Mouse (Mus musculus) cortical plate, adult 2 months (tissue): ENCODE data around the gene Crkl. TPM values are rescaled to one million over a fixed set of nuclear protein-coding genes. Genes with fewer than 3 reads are reported as not detected.

ENCODE experiments used
- H3K27ac ChIP-seq: fragments of 200-500 bp; 2 replicates; pipeline ENCODE4 v1.5.1; 2012; ENCODE audit warnings: low read length, control low read depth, inconsistent platforms; ENCODE audit not compliant: insufficient read depth
- H3K4me1 ChIP-seq: fragments of 200-500 bp; 2 replicates; pipeline ENCODE4 v1.6.1; 2011; ENCODE audit warnings: low read length; ENCODE audit not compliant: control insufficient read depth, insufficient read depth
- H3K4me3 ChIP-seq: fragments of 200-500 bp; 2 replicates; pipeline ENCODE4 v1.5.1; 2011; ENCODE audit warnings: mild to moderate bottlenecking, low read length, control low read depth; ENCODE audit not compliant: insufficient read depth
- CTCF ChIP-seq: fragments of 200-500 bp; IDR thresholded peaks from 2 replicates; pipeline ENCODE4 v1.5.1; 2011; ENCODE audit warnings: mild to moderate bottlenecking, control low read depth, low read length; ENCODE audit not compliant: insufficient read depth; ENCODE audit errors: extremely low read depth
- POLR2A ChIP-seq: fragments of 200-500 bp; IDR thresholded peaks from 2 replicates; pipeline ENCODE4 v1.6.1; 2011; ENCODE audit warnings: mild to moderate bottlenecking, low read length, control low read depth; ENCODE audit not compliant: insufficient read depth; ENCODE audit errors: extremely low read depth
- polyA plus RNA-seq: library from polyadenylated mRNA; depleted of rRNA; stranded (reverse); fragments of >200 nt; gene quantifications from 2 replicates; pipeline ENCODE4 v1.2.3, GENCODE M21; 2012

Crkl gene
- polyA plus RNA-seq, 1 experiment = 22.8 TPM

DNA sequence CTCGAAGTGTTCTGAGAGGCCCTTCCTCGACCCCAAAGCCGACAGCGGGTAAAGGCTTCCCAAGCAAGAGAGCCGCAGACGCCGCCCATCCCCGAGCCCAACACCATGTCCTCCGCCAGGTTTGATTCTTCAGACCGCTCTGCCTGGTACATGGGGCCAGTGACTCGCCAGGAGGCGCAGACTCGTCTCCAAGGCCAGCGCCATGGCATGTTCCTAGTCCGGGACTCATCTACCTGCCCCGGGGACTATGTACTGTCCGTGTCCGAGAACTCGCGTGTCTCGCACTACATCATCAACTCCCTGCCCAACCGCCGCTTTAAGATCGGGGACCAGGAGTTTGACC, 557 bp downstream of the Crkl start:
- Histone ChIP-seq H3K4me1 (peaks cover 4% of the 10 kb centered on the region), H3K27ac (peak overlapping the region; percentile 55), H3K4me3 (peak overlapping the region; percentile 99)
- TF ChIP-seq POLR2A (no peak), CTCF (no peak)

DNA sequence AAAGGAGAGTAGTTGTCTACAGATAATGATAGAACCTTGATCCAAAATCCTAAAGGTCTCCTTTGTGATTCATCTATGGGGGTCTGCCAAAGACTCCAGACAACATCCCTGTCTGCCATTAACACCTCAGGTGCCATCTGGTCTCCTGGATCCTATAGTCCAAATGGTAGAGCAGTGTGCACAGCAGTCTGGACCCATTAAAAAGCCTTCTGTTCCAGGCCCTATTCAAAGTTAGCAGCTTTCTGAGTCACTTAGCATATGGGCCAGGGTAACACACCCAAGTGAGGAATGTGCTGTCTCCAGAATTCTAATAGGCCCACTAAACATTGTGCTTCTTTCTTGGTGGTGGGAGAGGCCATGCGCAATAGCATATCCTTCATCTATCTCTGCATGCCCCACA, 5.1 kb downstream of the Crkl start:
- H3K27ac ChIP-seq = no peak overlapping the region
- peaks cover 4% of the 10 kb centered on the region for H3K4me1 ChIP-seq
- TF ChIP-seq CTCF (no peak), POLR2A (no peak)
- no peak overlapping the region for H3K4me3 ChIP-seq

DNA sequence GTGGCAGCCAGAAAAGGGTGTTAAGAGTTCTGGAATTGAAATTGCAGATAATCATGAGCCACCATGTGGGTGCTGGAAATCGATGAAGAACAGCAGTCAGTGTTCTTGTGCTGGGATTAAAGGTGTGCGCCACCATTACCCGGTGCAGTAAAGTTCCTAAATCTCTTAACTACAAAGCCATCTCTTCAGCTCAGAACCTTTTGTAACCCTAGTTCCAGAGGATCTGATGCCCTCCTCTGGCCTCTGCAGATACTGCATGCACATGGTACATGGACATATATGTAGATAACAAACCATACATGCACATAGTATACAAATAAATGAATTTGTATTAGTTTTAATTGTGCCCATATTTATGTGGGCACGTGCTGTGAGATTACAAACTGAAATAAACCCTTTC, 8.5 kb downstream of the Crkl start:
- no peak overlapping the region for H3K4me3 ChIP-seq

DNA sequence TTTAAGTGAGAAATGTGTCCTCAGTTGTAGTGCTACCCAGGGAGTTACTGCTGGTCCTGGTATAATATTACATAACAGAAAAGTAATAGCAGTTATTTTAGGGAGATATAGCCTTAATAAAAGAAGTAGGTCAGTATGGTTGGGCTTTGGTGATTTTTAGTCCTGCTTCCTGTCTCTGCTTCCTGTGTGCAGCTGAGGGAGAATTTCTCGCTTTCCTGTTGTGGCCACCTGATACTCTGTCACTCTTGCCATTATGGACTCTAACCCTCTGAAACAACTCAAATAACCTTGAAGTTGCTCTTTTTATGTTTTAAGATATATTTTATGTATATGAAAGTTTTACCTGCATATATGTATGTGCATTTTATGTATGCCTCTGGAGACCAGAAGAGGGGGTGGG, 9.8 kb downstream of the Crkl start:
- Histone ChIP-seq H3K27ac (no peak overlapping the region), H3K4me3 (no peak overlapping the region), H3K4me1 (no peaks in the 10 kb centered on the region; the same call in 1 of the 2 replicates)
- no peak for TF ChIP-seq CTCF
- no peak for TF ChIP-seq POLR2A

More for the DNA sequence above, 8.5 kb downstream of the Crkl start:
- Histone ChIP-seq H3K4me1 (no peaks in the 10 kb centered on the region; the same call in 1 of the 2 replicates), H3K27ac (no peak overlapping the region)
- no peak for TF ChIP-seq POLR2A
- 0 out of 2 replicates have a peak, but pooled peaks have one; percentile 16 for TF ChIP-seq CTCF

DNA sequence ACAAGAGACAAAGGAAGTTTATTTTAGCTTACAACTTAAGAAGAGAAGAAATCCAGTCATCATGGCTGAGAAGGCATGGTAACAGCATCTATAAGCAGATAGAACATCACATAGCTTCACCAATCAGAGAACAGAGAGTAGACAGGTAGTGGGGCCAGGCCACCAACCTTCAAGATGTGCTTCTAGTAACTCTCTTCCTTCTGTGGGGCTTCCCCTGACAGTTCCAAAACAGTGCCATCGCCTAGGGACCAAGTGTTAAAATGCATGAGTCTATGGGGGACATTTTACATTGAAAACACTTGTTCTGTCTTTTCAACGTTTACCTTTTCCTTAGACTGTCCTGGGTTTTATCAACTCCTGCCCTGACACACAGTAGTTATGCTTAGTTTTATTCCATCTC, 11.4 kb downstream of the Crkl start:
- Histone ChIP-seq H3K4me3 (no peak overlapping the region), H3K27ac (no peak overlapping the region), H3K4me1 (peaks cover 2% of the 10 kb centered on the region; the same call in 1 of the 2 replicates)
- TF ChIP-seq POLR2A (no peak), CTCF (no peak)

DNA sequence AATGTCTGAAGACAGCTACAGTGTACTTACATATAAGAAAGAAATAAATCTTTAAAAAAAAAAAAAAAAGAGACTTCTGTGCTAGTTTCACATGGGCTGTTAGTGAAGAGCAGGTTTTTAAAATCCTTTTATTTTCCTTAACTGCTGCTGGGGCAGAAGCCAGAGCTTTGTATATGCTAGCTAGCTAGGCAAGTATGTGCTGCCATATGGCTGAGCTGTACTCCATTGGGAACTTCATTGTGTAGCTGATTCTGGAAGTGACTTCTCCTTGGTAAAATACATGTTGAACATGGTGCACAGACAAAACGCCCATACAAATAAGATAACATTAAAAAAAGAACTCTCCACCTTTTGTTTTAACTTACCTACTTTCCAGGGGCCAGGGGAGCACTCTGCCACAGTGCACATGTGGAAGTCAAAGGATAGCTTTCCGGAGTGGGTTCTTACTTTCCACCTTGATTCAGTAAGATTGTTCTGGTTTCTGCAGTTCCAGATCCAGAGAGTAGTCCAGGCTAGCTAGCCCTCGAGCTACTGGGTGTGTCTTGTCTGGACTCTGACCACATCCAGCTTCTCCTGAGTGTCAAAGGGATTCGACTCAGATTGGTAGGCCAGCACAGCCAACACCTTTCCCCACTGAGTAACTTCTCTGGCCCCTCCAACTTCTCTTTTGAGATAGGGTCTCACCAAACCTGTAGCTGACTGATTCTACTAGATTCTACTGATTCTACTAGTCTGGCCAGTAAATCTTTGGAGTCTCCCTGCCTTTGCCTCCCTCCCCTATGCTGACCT, 15.3 kb downstream of the Crkl start:
- no peak overlapping the region for H3K4me3 ChIP-seq
- peaks cover 4% of the 10 kb centered on the region for H3K4me1 ChIP-seq
- TF ChIP-seq CTCF (no peak), POLR2A (no peak)
- no peak overlapping the region for H3K27ac ChIP-seq

DNA sequence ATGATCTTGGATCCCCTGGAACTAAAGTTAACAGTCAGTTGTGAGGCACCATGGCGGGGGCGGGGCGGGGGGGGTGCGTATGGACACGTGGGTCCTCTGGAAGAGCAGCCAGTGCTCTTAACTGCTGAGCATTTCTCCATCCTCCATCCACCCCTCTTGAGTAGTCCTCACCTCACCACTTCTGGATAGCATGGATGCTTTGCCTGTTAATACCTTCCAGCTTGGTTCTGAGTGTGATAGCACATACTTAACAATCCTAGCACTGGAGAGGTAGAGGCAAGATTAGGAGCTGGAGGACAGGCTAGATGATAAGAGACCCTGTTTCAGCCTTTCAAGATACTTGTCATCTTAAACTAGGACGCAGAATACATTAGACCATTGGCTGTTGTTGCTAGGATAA, 20.7 kb downstream of the Crkl start:
- Histone ChIP-seq H3K4me3 (no peak overlapping the region), H3K27ac (no peak overlapping the region), H3K4me1 (peaks cover 5% of the 10 kb centered on the region)
- TF ChIP-seq POLR2A (no peak), CTCF (no peak)

DNA sequence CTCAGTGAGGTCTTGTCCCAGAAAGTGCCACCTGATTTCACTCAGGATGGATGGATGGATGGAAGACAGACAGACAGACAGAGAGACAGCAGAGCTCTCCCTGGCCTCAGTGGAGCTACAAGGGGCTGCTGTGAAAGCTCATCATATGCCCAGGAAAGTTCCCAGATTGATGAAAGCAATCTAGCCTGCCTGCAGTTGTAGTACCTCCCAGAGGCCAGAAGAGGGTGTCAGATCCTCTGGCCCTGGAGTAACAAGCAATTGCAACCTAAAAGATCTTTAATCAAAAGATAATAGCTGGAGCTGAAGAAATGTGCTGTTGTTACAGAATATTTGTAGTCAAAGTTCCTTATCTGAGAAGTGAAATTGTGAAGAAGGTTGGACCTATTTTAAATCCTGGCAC, 22.3 kb downstream of the Crkl start:
- H3K27ac ChIP-seq = no peak overlapping the region
- TF ChIP-seq CTCF (peak; percentile 74), POLR2A (no peak)
- no peak overlapping the region for H3K4me3 ChIP-seq
- H3K4me1 ChIP-seq = peaks cover 7% of the 10 kb centered on the region

DNA sequence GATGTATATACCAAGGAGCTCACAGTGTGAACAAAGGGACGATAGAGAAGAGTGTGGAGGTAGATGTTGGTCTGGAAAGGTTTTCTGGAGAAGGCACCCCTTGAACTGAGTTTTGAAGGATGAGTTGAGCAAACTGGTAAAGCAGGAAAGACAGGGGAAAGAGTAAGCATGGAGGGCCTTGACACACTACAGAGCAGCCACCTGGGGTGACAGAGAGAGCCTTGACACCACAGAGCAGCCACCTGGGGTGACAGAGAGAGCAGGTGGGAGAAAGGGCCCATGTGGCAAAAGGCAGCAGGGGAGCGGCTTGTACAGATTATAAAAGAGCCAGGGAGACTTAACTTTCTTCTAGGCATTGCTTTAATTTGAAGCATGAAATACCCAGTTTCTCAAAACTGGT, 23.0 kb downstream of the Crkl start:
- TF ChIP-seq CTCF (no peak), POLR2A (no peak)
- Histone ChIP-seq H3K27ac (no peak overlapping the region), H3K4me3 (no peak overlapping the region), H3K4me1 (peaks cover 6% of the 10 kb centered on the region)

DNA sequence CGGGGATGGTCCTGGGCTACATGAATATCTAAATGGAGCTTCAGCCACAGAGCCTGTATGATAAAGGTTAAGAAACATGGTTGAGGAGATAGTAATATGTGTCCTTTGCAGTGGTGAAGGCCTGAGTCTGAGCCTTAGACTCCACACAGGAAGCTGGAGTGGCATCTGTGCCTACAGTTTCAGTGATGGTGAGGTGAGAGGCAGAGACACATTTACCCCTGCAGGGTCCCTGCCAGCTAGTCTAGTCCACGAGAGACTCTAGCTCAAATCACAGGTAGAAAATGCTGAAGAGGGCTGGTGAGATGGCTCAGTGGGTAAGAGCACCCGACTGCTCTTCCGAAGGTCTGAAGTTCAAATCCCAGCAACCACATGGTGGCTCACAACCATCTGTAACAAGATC, 23.5 kb downstream of the Crkl start:
- Histone ChIP-seq H3K27ac (no peak overlapping the region), H3K4me1 (peaks cover 6% of the 10 kb centered on the region), H3K4me3 (no peak overlapping the region)
- TF ChIP-seq POLR2A = no peak
- TF ChIP-seq CTCF = no peak

DNA sequence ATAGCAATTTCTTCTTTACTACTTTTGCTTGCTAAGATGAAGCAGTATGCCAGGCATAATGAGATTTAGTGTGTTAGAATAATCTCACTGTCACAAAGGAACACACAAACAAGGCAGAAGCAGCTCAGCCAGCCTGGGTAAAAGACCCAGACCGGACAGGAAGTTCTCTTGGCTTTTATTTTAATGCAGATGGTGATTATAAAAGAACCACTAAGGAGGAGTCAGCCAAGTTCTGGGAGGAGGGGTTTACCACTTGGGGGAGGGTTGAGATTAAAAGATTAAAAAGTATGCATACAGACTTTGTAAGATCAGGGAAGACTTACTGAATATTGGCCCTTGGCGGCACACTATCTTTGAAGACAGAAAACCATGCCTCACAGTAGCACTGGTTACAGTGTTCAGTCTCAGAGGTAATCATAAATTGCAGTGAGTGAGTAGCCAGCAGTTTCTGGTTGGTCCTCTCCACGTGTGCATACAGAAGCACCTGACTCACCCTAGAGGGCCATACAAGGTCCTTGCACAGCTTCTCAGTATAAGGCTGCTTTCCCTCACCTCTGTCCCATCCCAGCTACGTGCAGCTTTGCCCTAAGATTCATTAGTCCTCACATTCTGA, 26.6 kb downstream of the Crkl start:
- H3K4me1 ChIP-seq = peaks cover 5% of the 10 kb centered on the region
- no peak for TF ChIP-seq CTCF
- no peak for TF ChIP-seq POLR2A
- no peak overlapping the region for H3K4me3 ChIP-seq
- no peak overlapping the region for H3K27ac ChIP-seq
